Mouse (Mus musculus) hindbrain, embryonic 14.5 days (tissue): ENCODE measurements around the gene Rbm7. TPM values are rescaled to one million over a fixed set of nuclear protein-coding genes. Genes with fewer than 3 reads are reported as not detected.
"Not testable (repeated sequence)": the region's sequence is repeated elsewhere in the genome, so short reads cannot be mapped to it uniquely, and the experiment has no call there.

Source experiments
- ATAC-seq: fragments of 200-750 bp; cut with Nextera tagmentation; 2 replicates; pipeline ENCODE4 v1.8.0; 2017; ENCODE audit warnings: moderate number of reproducible peaks, mild to moderate bottlenecking, moderate TSS enrichment, moderate library complexity; ENCODE audit not compliant: low FRiP score
- DNase-seq: peaks from one replicate; pipeline ENCODE4 v3.0.0-alpha.2; 2015; ENCODE audit warnings: low spot score
- H3K27ac ChIP-seq: fragments of 300-500 bp; sonication (generic); 2 replicates; pipeline ENCODE4 v1.5.1; 2014; ENCODE audit warnings: mild to moderate bottlenecking, moderate library complexity
- H3K27me3 ChIP-seq: fragments of 300-500 bp; sonication (generic); 2 replicates; pipeline ENCODE4 v1.6.1; 2014; ENCODE audit warnings: mild to moderate bottlenecking, low read length, mixed read lengths; ENCODE audit not compliant: control insufficient read depth, insufficient read depth
- H3K36me3 ChIP-seq: fragments of 300-500 bp; sonication (generic); replicated peaks from 2 replicates; pipeline ENCODE4 v1.6.1; 2014; ENCODE audit not compliant: control insufficient read depth, insufficient read depth
- H3K4me1 ChIP-seq: fragments of 300-500 bp; sonication (generic); replicated peaks from 2 replicates; pipeline ENCODE4 v1.6.1; 2014; ENCODE audit warnings: antibody characterized with exemption, low read length, mixed read lengths; ENCODE audit not compliant: control insufficient read depth, insufficient read depth
- H3K4me2 ChIP-seq: fragments of 300-500 bp; sonication (generic); replicated peaks from 2 replicates; pipeline ENCODE4 v1.6.1; 2014; ENCODE audit warnings: mild to moderate bottlenecking, moderate library complexity
- H3K4me3 ChIP-seq: fragments of 300-500 bp; sonication (generic); replicated peaks from 2 replicates; pipeline ENCODE4 v1.5.1; 2014; ENCODE audit warnings: mild to moderate bottlenecking, low read length
- H3K9ac ChIP-seq: fragments of 300-500 bp; sonication (generic); 2 replicates; pipeline ENCODE4 v1.6.1; 2014
- H3K9me3 ChIP-seq: fragments of 300-500 bp; sonication (generic); 2 replicates; pipeline ENCODE4 v1.6.1; 2016; ENCODE audit warnings: low read length; ENCODE audit not compliant: control insufficient read depth
- WGBS: fragments of 180-500 bp; shearing (Covaris S2); extraction: QIAGEN DNeasy Blood & Tissue Kit; methylation state at CpG from one replicate; pipeline ENCODE4 v1.1.7; 2014; 5-methylcytosine and 5-hydroxymethylcytosine counted together
- polyA plus RNA-seq: library from polyadenylated mRNA; unstranded; fragments of >200 nt; fragmentation: Nextera tagmentation; extraction: Ambion mirVana; gene quantifications from 2 replicates; pipeline ENCODE4 v1.2.1, GENCODE M21; 2014

The Rbm7 gene
- 78.8 and 80.7 TPM in 2 replicates for polyA plus RNA-seq

DNA sequence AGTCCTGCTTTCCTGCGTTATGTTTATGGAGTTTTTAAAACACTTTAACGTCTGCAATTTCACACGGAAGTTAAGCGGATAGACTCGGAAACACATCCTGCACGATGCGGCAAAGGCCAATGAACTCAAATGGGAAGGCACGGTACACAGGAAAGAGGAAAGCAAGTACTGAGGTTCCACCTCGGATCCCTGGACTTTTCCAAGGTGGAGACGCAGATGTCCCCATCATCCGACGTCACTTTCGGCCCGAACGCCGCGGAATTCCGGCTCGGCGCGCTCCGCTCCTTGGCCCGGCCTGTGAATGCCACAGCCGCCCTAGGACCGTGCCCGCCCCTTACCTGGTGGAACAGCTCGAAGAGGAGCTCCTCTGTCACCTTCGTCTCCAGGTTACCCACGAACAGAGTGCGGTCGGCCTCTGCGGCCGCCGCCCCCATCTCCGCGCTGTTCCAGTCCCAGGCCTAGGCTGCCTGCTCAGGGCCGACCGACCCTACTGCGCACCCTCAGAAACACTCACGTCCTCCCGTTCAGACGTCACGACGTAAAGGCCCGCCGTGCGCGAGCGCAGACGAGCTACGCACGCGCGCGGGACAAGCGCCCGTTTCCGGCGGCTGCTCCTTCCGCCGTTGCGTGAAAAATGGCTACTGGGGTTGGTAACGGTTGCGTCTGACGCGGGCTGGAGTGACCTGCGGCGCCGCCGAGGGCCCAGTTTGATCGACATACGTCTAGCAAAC lies at the start of gene Rbm7, which contains the start of gene Gm5617:
Gene Rbm7 (minus strand): TSS at position 483 of the 731 bp plus-strand sequence.
Gene Gm5617 (plus strand): TSS at position 626 of the 731 bp plus-strand sequence.
- H3K4me2 ChIP-seq, result peak within 1 kb of the TSS; percentile 75
- no peaks in the 10 kb centered on the region for H3K9me3 ChIP-seq
- H3K4me1 ChIP-seq, result peaks cover 24% of the 10 kb centered on the region
- H3K36me3 ChIP-seq, result peaks cover 31% of the 10 kb centered on the region
- DNase-seq (peak; percentile 97), ATAC-seq (peak; percentile 99)
- peak within 1 kb of the TSS; percentile 94 for H3K27ac ChIP-seq
- no peaks in the 10 kb centered on the region for H3K27me3 ChIP-seq
- H3K9ac ChIP-seq, result peak within 1 kb of the TSS; percentile 95
- H3K4me3 ChIP-seq, result peak within 1 kb of the TSS; percentile 95
- WGBS, result under 1% methylated on average over 72 of the region's 72 CpGs

DNA sequence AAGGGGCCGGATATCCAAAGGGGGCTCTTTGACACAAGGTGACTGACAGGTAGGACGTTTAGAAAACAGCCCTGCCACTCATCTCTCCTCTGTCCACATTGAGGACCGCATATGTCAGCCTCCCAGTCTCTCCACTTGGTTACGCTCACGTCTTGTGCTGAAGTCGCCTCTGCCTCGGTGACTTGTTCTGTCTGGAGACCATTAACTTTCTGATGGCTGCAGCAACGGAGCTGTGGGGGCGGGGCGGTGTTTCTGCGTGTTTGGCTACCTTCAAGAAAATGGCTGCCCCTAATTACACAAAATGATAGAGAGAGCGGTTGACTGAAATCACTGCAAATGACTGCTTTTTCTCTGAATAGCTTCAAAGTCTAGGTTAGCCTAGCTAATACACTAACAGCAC lies 43.6 kb upstream of the Rbm7 start:
- Histone ChIP-seq H3K4me1 (peaks cover 10% of the 10 kb centered on the region), H3K4me2 (peak overlapping the region; percentile 49), H3K36me3 (no peaks in the 10 kb centered on the region), H3K27ac (peak overlapping the region; percentile 51), H3K4me3 (peak overlapping the region; percentile 18), H3K27me3 (no peaks in the 10 kb centered on the region), H3K9ac (peak overlapping the region; percentile 29; the same call in 1 of the 2 replicates), H3K9me3 (no peaks in the 10 kb centered on the region; the same call in 1 of the 2 replicates)
- DNase-seq, result peak; percentile 42
- no peak for ATAC-seq
- 9% methylated on average over 12 of the region's 12 CpGs for WGBS

DNA sequence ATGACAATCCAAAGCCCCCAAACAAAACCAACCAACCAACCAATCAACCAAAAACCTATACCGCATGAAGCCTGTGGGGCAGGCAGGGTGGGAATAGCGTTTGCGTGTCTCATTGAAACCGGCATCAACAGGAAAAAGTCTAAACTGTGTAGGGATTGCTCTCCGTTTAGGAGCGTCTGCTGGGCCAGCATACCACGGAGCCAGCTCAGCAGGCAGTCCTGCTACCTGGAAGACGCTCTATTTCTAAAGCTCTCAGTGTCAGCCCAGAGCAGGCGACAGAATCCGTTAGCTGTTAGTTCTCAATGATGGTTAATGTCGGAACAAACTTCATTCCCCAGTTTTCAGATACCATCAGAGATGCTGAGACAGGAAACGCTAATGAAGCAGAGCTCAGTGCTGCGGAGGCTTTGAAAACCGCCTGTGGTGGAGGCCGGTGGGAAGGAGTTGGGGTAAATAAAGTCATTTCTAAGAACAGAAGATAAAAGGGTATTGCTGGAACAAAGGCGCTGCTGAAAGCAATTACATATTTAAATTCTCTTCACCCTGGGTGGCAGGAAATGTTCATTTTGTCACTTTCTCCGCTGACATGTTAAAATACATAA lies 43.0 kb upstream of the Rbm7 start:
- peak; percentile 43; the same call in 1 of the 2 replicates for ATAC-seq
- H3K4me1 ChIP-seq, result peaks cover 10% of the 10 kb centered on the region
- no peaks in the 10 kb centered on the region; the same call in 1 of the 2 replicates for H3K9me3 ChIP-seq
- H3K27me3 ChIP-seq, result no peaks in the 10 kb centered on the region
- no peaks in the 10 kb centered on the region for H3K36me3 ChIP-seq
- peak overlapping the region; percentile 18 for H3K4me3 ChIP-seq
- H3K4me2 ChIP-seq, result peak overlapping the region; percentile 49
- H3K27ac ChIP-seq, result peak overlapping the region; percentile 51
- WGBS, result 1% methylated on average over 17 of the region's 17 CpGs
- H3K9ac ChIP-seq, result peak overlapping the region; percentile 29; the same call in 1 of the 2 replicates
- peak; percentile 36 for DNase-seq

DNA sequence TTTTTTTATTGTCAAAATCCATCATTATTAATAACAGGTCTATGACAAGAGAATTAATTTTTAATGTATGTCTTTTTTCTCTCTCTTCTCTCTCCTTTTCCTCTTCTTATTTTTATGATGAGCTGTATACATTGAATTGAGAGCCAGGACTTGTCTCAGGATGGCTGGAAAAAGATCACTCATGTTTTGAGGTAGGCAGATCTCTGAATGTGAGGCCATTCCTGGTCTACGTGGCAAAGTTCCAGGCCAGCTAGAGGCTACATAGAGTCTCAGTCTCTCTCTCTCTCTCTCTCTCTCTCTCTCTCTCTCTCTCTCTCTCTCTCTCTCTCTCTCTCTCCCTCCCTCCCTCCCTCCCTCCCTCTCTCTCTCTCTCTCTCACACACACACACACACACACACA lies 42.5 kb upstream of the Rbm7 start:
- H3K9ac ChIP-seq, H3K36me3 ChIP-seq, DNase-seq, H3K4me3 ChIP-seq, H3K4me1 ChIP-seq, H3K27me3 ChIP-seq, H3K27ac ChIP-seq, ATAC-seq, H3K9me3 ChIP-seq: not testable (repeated sequence)
- H3K4me2 ChIP-seq, result peak overlapping the region; percentile 49
- 15% methylated on average over 1 of the region's 1 CpGs for WGBS

DNA sequence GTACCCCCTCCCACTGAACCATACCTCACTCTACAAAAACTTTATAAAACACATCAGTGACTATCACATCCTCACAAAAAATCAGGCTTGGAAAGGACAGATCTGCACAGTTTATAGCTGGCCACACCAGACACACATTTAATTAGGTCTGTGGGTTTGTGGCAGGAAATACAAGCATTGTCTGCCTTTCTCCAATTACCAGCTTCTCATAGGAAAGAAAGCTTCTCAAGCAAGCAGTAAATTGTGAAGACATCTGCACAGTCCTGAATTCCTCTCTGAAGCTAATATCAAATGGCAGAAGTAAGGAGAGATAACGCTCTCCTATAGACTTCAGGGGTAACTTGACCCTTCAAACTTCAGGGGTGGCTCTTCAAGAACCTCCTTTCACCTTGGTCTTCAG lies 41.3 kb upstream of the Rbm7 start:
- Histone ChIP-seq H3K27me3 (no peaks in the 10 kb centered on the region), H3K4me3 (no peak overlapping the region), H3K9me3 (no peaks in the 10 kb centered on the region), H3K4me2 (no peak overlapping the region), H3K4me1 (peaks cover 10% of the 10 kb centered on the region), H3K27ac (no peak overlapping the region), H3K36me3 (no peaks in the 10 kb centered on the region), H3K9ac (no peak overlapping the region)
- DNase-seq (no peak), ATAC-seq (no peak)
- 94% methylated on average over 1 of the region's 1 CpGs for WGBS

DNA sequence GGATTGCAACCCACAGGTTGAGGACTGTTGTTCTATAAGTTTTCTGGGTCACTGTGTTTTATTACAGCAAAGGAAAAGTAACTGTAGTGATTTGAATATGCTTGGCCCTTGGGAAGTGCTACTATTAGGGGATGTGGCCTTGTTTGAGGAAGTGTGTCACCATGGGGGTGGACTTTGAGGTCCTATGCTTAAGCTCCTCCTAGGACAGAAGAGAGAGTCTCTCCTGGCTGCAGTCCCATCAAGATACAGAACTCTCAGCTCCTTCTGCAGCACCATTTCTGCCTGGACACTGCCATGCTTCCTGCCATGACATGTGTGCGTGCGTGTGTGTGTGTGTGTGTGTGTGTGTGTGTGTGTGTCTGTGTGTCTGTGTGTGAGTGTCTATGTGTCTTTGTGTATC lies 37.6 kb upstream of the Rbm7 start:
- Histone ChIP-seq H3K9me3 (no peaks in the 10 kb centered on the region), H3K9ac (no peak overlapping the region), H3K4me1 (no peaks in the 10 kb centered on the region), H3K36me3 (no peaks in the 10 kb centered on the region), H3K4me2 (no peak overlapping the region), H3K27ac (no peak overlapping the region), H3K27me3 (no peaks in the 10 kb centered on the region), H3K4me3 (no peak overlapping the region)
- DNase-seq (no peak), ATAC-seq (no peak)
- WGBS, result 97% methylated on average over 2 of the region's 2 CpGs

DNA sequence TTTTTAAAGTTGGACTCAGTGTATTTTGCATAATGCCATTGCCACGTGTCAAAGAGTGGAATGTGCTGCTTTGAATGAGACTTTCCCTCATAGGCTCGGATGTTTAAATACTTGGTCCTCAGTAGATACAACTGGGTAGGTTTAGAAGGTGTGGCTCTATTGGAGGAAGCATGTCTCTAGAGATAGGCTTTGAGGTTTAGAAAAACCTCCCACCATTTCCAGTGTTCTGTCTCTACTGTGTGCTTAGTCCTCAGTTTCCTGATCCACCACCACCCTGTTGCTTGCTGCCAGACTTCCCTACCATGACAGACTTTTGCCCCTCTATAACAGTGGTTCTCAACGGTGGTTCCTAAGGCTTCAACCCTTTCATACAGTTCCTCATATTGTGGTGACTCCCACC lies 37.1 kb upstream of the Rbm7 start:
- Histone ChIP-seq H3K36me3 (no peaks in the 10 kb centered on the region), H3K4me2 (no peak overlapping the region), H3K9ac (no peak overlapping the region), H3K4me3 (no peak overlapping the region), H3K27me3 (no peaks in the 10 kb centered on the region), H3K27ac (no peak overlapping the region), H3K9me3 (no peaks in the 10 kb centered on the region), H3K4me1 (no peaks in the 10 kb centered on the region)
- no peak for DNase-seq
- no peak for ATAC-seq
- WGBS, result 68% methylated on average over 3 of the region's 3 CpGs

DNA sequence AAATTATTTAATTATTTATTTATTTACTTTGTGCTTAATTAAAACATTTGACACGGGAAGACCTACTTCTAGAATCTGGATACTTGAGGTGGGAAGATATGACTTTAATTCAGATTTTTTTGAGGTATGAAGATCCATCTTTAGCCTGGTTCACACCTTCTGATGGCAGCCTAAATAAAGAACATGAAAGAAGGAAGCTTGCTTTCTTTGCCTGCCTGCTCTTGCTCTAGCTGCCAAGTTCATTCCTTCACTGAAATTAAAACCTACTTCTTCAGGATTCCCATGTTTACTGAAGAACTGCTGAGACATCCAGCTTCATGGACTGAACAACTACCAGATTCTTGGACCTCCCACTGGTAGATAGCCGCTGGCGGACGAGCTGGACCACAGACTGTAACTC lies 36.2 kb upstream of the Rbm7 start:
- Histone ChIP-seq H3K4me2 (no peak overlapping the region), H3K27me3 (no peaks in the 10 kb centered on the region), H3K9me3 (no peaks in the 10 kb centered on the region), H3K27ac (no peak overlapping the region), H3K9ac (no peak overlapping the region), H3K4me3 (no peak overlapping the region), H3K36me3 (no peaks in the 10 kb centered on the region), H3K4me1 (no peaks in the 10 kb centered on the region)
- no peak for DNase-seq
- 91% methylated on average over 4 of the region's 4 CpGs for WGBS
- ATAC-seq, result no peak

DNA sequence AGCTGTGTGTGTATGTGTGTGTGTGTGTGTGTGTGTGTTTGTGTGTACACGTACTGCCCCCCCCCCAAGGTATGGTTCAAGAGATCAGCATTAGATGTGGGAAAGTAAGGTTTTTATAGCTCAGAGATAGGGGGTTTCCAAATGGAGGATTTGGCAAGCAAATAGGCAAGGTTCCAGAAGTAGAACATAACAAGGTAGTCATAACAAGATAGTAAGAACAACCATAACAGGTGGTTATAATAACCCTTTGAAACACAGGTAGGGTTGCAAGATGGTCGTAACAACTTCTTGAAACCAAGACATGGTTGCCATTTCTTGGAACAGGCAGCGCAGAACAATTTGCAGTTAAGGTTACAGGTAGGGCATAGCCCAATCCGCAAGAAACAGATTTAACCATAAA lies 31.4 kb upstream of the Rbm7 start:
- 91% methylated on average over 4 of the region's 4 CpGs for WGBS
- H3K9ac ChIP-seq, result no peak overlapping the region
- H3K27me3 ChIP-seq, result no peaks in the 10 kb centered on the region
- no peaks in the 10 kb centered on the region for H3K4me1 ChIP-seq
- no peak overlapping the region for H3K27ac ChIP-seq
- no peak overlapping the region for H3K4me2 ChIP-seq
- H3K9me3 ChIP-seq, result no peaks in the 10 kb centered on the region
- no peak for ATAC-seq
- no peak overlapping the region for H3K4me3 ChIP-seq
- DNase-seq, result no peak
- no peaks in the 10 kb centered on the region for H3K36me3 ChIP-seq
